Mouse (Mus musculus): Measurements from ENCODE around the gene Gm13691.
"Not testable (repeated sequence)": the region's sequence is repeated elsewhere in the genome, so short reads cannot be mapped to it uniquely, and the experiment has no call there.

Gene Gm13691

GRCm38 (mm10) chr2:83990253-83990652 is at the start of gene Gm13691:
Gene Gm13691, plus strand, starts transcription at chr2:83990553.
- DNase-seq (ENCODE audit: low read depth, low spot score) = not testable (repeated sequence)

- DNase-seq (ENCODE audit: low read depth, low spot score) = peak; percentile 11
Observed at GRCm38 (mm10) chr2:83940931-83941361, 49.4 kb upstream of the Gm13691 start, which contains the start of gene Zswim2. Gene Zswim2, minus strand, starts transcription at chr2:83941228.

DNA sequence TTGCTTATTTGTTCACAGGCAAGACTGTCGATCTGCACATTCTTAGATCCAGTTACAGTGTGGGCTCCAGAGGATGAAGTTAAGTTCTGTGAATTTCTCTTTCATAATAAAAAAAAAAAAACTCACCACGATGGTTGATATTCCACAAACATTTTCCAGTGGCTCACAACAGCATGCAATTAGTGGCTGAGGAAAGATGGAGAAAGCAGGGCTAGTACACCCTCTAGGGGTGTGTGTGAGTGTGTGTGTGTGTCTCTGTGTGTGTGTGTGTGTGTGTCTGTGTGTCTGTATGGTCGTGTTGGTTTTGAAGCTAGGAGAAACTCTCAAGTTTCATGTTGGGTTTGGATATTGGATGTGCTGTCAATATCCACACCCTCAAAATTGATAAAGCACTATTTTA is 49.0 kb upstream of the Gm13691 start:
- DNase-seq (ENCODE audit: low read depth, low spot score) = no peak

DNA sequence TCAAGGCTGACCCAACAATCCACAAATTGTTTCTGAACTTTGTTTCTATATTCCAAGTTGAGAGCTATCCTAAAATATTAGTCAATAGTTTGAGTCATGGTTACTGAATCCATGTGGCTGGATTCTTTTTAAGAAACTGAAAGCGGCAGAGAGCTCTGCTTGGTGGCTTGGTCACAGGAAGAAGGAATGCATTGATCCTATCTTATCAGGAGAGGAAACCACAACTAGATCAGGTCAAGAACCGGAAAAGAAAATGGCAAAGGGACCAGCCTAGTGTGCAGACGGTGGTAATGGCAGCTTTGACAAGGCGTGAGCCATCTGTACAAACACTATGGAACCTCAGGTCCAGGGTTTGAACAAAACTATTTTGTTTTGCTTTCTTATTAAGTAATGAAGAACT is 48.6 kb upstream of the Gm13691 start:
- DNase-seq (ENCODE audit: low read depth, low spot score) = no peak

DNA sequence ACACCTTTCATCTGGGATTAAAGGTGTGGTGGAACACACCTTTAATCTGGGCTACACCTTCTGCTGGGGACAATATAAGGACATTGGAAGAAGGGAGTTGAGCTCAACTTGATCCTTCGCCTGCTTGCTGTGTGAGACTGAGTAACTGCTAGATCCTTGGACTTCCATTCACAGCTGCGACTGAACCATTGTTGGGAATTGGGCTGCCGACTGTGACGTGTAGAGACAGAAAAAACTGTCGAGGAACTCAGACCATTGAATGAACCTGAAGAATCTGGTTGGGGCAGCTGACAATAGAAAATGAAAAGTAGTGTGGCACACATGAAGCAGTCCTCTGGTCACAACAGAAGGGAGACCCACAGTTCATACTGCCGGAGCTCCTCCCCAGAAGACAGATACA is 35.0 kb upstream of the Gm13691 start, which contains the start of gene Gm13698:
Gene Gm13698, plus strand, starts transcription at position 301 of the 400 bp plus-strand sequence.
- DNase-seq (ENCODE audit: low read depth, low spot score) = not testable (repeated sequence)

DNA sequence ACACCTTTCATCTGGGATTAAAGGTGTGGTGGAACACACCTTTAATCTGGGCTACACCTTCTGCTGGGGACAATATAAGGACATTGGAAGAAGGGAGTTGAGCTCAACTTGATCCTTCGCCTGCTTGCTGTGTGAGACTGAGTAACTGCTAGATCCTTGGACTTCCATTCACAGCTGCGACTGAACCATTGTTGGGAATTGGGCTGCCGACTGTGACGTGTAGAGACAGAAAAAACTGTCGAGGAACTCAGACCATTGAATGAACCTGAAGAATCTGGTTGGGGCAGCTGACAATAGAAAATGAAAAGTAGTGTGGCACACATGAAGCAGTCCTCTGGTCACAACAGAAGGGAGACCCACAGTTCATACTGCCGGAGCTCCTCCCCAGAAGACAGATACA is 29.1 kb upstream of the Gm13691 start, which contains the start of gene Gm13693:
Gene Gm13693, plus strand, starts transcription at position 301 of the 400 bp plus-strand sequence.
- DNase-seq (ENCODE audit: low read depth, low spot score) = not testable (repeated sequence)

GRCm38 (mm10) chr2:83967013-83967412 is 23.3 kb upstream of the Gm13691 start, which contains the start of gene Gm13695:
Gene Gm13695, plus strand, starts transcription at chr2:83967313.
- DNase-seq (ENCODE audit: low read depth, low spot score) = not testable (repeated sequence)

DNA sequence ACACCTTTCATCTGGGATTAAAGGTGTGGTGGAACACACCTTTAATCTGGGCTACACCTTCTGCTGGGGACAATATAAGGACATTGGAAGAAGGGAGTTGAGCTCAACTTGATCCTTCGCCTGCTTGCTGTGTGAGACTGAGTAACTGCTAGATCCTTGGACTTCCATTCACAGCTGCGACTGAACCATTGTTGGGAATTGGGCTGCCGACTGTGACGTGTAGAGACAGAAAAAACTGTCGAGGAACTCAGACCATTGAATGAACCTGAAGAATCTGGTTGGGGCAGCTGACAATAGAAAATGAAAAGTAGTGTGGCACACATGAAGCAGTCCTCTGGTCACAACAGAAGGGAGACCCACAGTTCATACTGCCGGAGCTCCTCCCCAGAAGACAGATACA is 17.5 kb upstream of the Gm13691 start, which contains the start of gene Gm13696:
Gene Gm13696, plus strand, starts transcription at position 301 of the 400 bp plus-strand sequence.
- not testable (repeated sequence) for DNase-seq (ENCODE audit: low read depth, low spot score)

GRCm38 (mm10) chr2:83978633-83979032 is 11.7 kb upstream of the Gm13691 start, which contains the start of gene Gm13694:
Gene Gm13694, plus strand, starts transcription at chr2:83978933.
- not testable (repeated sequence) for DNase-seq (ENCODE audit: low read depth, low spot score)

DNA sequence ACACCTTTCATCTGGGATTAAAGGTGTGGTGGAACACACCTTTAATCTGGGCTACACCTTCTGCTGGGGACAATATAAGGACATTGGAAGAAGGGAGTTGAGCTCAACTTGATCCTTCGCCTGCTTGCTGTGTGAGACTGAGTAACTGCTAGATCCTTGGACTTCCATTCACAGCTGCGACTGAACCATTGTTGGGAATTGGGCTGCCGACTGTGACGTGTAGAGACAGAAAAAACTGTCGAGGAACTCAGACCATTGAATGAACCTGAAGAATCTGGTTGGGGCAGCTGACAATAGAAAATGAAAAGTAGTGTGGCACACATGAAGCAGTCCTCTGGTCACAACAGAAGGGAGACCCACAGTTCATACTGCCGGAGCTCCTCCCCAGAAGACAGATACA is 5.9 kb upstream of the Gm13691 start, which contains the start of gene Gm13697:
Gene Gm13697, plus strand, starts transcription at position 301 of the 400 bp plus-strand sequence.
- not testable (repeated sequence) for DNase-seq (ENCODE audit: low read depth, low spot score)

DNA sequence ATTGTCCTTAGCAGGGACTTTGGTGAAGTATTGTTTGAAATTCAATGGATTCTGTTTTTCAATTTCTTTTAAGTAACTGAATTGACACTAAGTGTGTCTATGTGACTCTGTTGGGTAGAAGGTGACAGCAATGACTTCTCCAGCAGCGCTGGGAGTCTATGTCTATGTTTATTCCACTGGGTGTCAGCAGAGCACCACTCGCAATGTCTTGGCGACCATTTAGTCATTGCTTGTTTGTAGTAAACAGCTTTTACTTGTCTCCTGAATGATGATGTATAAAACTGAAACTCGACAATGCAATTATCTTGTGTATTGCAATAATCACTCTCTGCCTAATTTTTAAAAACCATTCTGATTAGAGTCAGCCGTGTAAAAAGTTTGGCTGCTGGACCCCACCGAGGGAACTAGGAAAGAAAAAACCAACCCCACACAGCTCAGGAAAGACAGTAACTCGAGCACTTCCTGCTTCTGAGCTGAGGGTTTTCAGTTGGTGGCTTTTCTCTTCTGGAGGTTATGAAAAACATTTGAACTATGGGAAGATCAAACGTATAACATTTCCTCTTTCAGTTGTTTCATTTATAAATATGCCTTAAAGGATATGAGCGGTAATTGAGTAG is 3.4 kb downstream of the Gm13691 start:
- DNase-seq (ENCODE audit: low read depth, low spot score) = not testable (repeated sequence)

DNA sequence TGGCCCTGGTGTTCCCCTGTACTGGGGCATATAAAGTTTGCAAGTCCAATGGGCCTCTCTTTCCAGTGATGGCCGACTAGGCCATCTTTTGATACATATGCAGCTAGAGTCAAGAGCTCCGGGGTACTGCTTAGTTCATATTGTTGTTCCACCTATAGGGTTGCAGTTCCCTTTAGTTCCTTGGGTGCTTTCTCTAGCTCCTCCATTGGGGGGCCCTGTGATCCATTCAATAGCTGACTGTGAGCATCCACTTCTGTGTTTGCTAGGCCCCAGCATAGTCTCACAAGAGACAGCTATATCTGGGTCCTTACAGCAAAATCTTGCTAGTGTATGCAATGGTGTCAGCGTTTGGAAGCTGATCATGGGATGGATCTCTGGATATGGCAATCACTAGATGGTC is 4.2 kb downstream of the Gm13691 start:
- DNase-seq (ENCODE audit: low read depth, low spot score) = not testable (repeated sequence)

- no peak for DNase-seq (ENCODE audit: low read depth, low spot score)
Observed at GRCm38 (mm10) chr2:84008913-84009312, 18.6 kb downstream of the Gm13691 start.

- no peak for DNase-seq (ENCODE audit: low read depth, low spot score)
Observed at GRCm38 (mm10) chr2:84009818-84010217, 19.5 kb downstream of the Gm13691 start.

- DNase-seq (ENCODE audit: low read depth, low spot score) = no peak
Observed at GRCm38 (mm10) chr2:84014572-84014971, 24.2 kb downstream of the Gm13691 start.

- not testable (repeated sequence) for DNase-seq (ENCODE audit: low read depth, low spot score)
Observed at GRCm38 (mm10) chr2:84016291-84016690, 25.9 kb downstream of the Gm13691 start.

DNA sequence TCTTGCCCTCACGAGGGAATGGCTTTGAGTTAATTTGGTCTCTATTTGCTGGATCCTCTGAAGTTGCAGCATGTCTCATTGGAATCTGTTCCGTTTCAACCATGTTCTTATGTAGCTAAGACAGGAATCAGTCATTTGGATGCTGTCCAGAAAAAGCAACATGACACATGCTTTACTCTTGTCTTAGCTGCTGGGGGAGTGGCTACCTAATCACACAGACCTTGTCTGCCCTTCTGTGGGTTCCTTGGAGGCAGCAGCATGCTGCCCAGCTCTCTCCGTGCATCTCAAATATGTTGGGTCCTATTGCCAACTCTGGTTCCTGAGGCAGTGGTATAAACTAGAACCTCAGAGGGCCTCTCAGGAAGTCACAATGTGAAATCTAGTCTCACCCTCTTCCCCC is 28.0 kb downstream of the Gm13691 start:
- DNase-seq (ENCODE audit: low read depth, low spot score) = no peak

GRCm38 (mm10) chr2:84019519-84020305 is 29.4 kb downstream of the Gm13691 start:
- DNase-seq (ENCODE audit: low read depth, low spot score) = no peak

DNA sequence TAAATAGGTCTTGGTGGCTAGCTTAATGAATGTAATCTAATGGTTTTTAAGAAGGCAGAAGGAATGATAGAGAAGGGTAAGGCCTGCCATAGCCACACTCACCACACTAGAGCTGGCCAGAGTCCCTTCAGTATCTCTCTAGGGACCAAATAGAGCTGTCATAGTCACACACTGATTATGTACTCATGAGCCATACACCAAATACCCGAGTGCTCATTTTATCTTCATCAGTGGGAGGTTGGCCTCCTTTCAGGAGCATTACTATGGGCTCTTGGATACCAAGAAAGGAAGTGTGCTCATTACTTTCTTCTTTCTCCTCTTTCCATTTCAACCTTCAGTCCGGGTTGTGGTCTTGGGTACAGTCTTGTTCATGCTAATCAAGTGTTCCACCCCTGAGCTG is 31.6 kb downstream of the Gm13691 start:
- no peak for DNase-seq (ENCODE audit: low read depth, low spot score)

GRCm38 (mm10) chr2:84022905-84023304 is 32.6 kb downstream of the Gm13691 start:
- no peak for DNase-seq (ENCODE audit: low read depth, low spot score)

- DNase-seq (ENCODE audit: low read depth, low spot score) = no peak
Observed at GRCm38 (mm10) chr2:84023319-84023718, 33.0 kb downstream of the Gm13691 start.

- no peak for DNase-seq (ENCODE audit: low read depth, low spot score)
Observed at GRCm38 (mm10) chr2:84025217-84025616, 34.9 kb downstream of the Gm13691 start.
